Mouse (Mus musculus): ENCODE results near the gene Dqx1. TPM values are rescaled to one million over a fixed set of nuclear protein-coding genes. Genes with fewer than 3 reads are reported as not detected.
A peak's percentile ranks its signal among the peaks of the same experiment; 100 is the strongest.

The Dqx1 gene
- total RNA-seq, 2 experiments from 2014 or later, result 2.0 to 2.9 TPM

DNA sequence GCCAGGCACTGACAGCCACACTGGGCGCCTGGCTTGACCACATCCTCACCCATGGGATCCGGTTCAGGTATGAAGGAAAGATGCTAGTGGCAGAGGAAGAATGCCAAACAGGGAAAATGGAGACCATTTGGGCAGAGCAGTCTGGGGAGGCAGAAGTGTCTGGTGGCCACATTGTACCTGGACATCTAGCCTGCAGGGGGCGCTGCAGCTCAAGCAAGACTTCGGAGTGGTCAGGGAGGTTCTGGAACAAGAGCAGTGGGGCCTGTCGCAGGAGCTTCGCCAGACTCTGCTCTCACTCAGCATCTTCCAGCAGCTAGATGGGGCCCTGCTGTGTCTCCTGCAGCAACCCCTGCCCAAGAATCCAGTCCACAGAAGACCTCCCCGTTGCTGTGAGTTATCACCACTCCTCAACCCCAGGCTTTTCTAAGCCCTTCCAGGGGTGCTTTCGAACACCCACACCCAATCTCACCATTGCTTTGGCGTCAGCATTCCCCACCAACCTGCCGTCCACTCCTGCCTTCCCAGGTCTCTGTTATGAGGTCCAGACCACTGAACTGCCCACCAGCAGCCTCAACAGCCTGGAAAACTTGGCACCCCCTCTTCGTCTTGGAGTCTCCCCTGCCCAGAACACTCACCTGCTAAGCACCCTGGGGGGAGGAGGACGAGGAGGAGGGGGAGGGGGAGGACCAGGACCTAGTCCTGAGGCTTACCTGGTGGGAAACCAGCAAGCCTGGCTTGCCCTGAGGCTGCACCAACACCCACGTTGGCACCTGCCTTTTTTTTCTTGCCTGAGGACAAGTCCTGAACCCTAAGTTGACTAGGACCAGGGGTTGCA is 50.1 kb downstream of the Dqx1 start:
- DNase-seq, result peak; percentile 87 to 89

DNA sequence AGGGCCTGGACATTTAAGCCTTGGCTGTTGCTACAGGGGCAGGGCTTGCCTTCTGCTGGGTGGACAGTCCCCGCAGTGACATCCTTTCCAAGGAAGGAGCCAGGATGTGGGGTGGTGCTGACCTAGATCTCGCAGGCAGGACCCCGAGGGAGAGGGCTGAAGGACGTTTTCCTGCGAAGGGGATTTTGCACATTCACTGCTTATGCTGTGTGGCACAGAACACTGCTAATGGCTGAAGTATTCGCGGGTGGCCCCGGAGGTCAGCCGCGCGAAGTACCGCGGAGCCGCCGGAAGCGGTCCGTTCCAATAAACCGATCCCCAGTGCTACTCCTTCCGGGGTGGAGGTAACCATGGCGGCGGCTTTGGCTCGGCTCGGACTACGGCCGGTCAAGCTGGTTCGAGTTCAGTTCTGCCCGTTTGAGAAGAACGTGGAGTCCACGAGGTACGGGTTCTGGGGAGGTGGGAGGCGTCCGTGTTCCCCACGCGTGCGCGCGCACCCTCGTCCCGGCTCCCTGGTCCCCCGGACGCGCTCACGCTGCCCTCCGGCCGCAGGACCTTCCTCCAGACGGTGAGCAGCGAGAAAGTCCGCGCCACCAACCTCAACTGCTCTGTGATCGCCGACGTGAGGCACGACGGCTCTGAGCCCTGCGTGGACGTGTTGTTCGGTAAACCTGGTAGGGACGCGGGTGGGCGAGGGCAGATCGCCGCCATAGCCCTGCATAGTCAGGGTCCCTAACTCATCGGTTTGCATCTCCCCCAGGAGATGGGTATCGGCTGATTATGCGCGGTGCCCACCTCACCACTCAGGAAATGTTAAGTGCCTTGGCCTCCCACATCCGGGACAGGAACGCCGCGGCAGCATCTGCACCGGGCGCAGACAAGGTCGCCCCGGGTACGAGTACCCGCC is 51.4 kb downstream of the Dqx1 start, which contains the start of gene Mrpl53:
TSS of gene Mrpl53 (plus strand) at position 279 of the 907 bp plus-strand sequence.
- peak; percentile 88 to 90 for DNase-seq

DNA sequence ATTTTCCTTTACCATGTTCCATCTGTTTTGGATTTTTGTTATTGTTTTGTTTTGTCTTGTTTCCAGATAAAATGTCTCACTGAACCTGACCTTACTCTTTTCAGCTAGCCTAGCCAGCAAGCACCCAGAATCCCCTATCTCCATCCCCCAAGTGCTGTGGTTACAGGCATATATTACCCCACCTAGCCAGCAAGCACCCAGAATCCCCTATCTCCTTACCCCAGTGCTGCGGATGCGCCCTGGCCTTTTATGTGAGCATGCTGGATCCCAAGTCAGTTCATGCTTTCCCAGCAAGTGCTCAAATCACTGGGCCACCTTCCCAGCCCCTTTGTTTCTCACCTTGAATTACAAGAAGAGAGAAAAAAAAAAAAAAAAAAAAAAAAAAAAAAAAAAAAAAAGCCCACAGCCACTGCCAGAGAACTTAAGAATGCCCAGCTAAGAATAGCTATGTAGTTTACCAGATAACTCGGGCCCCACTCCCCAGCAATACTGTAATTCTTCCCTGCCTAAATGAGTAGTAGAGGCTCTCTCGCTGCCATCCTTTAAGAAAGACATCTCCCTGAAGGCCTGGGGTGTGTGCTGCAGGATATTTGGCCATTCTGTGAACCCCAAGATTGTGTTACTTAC is 54.0 kb downstream of the Dqx1 start:
- DNase-seq, result no peak

DNA sequence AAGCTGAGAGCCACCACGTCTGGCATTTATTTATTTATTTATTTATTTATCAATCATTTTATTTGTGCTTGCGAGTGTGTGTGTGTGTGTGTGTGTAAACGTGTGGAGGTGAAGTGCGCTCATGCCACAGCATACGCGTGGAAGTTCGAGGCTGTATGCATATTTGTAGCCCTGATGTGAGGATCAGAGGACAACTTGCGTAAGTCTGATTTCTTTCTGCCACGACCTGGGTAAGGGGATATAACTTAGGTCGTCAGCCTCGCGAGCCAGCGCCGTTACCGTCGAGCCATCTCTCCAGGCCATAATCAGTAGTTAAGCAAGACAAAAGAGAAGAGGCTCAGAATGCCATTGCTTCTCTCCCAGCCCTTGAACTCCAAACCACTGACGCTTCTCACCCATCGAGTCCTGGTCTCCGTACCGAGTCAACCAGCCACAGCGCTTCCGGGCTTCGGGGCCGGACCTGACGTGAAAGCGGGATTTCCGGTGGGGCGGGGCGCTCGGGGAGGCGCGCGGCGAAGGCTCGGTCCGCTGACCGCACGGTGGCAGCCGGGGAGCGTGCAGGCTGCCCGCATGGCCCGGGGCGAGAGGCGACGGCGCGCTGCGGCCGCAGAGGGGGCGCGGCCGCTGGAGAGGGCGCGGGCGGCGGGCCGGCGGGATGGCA is 57.5 kb downstream of the Dqx1 start, which contains the start of gene Mogs:
TSS of gene Mogs (plus strand) at position 486 of the 661 bp plus-strand sequence.
- peak; percentile 98 to 99 for DNase-seq

DNA sequence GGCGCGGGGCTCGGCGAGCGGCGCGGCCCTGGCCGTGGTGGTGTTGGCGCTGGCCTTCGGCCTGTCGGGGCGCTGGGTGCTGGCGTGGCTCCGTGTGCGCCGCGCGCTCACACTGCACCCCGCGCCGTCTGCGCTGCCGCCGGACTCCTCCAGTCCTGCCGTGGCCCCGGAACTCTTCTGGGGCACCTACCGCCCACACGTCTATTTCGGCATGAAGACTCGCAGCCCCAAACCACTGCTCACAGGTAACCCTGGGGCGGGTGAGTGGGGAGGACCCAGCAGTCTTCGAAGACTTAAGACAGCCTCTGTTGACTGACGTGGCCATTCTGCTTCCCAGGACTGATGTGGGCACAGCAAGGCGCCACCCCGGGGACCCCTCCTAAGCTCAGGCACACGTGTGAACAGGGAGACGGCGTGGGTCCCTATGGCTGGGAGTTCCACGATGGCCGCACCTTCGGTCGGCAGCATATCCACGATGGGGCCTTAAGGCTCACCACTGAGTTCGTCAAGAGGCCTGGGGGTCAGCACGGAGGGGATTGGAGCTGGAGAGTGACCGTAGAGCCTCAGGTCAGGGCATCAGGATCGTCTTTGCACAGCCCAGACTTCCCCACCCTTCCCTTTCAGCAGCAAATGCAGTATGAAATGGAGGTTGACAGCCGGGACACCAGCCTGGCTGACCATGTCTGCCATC is 58.2 kb downstream of the Dqx1 start:
- peak in 1 of 2 experiments; percentile 23 for DNase-seq

DNA sequence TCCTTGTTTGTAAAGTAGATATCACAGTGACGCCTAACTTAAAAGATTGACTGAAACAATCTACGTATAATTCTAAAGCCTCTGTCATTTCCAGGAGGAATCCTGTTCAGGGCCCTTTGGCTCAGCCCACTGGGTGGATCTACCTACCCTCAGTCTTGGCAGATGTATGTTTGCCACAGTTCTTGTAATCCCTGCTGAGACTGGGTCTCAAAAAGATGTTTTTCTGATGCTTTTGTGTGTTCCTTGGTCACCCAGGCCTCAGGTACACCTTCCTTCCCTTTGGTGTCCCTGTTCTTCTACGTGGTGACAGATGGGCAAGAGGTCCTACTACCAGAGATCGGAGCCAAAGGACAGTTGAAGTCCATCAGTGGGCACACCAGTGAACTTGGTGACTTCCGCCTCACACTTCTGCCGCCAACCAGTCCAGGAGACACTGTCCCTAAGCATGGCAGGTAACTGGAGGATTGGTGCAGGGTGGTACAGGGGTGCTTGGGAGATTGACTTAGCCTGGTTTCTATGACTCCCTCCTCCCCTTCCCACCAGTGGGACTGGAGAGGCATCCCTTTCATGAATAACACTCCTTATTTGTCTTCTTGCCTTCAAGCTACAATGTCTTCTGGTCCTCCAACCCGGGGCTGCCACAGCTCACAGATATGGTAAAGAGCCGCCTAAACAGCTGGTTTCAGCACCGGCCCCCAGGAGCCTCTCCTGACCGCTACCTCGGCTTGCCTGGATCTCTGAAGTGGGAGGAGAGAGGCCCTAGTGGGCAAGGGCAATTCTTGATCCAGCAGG is 58.9 kb downstream of the Dqx1 start:
- DNase-seq, result no peak

Small RNA genes lying within 50 kb of the gene (microRNA-seq; reads per million reads assigned to microRNA genes)
- gene Mir3470a, result not detected
- not detected for gene Mir7040

Other genes starting within 250 kb of the Dqx1 start
- under 1 TPM; 0.66 to 0.69 TPM for gene Sema4f, start 118.1 kb upstream of the Dqx1 start, total RNA-seq (2021)
- under 1 TPM in 1 of 2 experiments, not detected in 1; 0.13 TPM for gene M1ap, start 110.9 kb upstream of the Dqx1 start, total RNA-seq (2021)
- 10 to 100 TPM in 1 of 2 experiments, 1 to 10 TPM in 1; 9.9 to 13.8 TPM for gene Dok1, start 24.4 kb upstream of the Dqx1 start, total RNA-seq (2021)
- 1 to 10 TPM; 3.3 to 3.5 TPM for gene Loxl3, start 23.7 kb upstream of the Dqx1 start, total RNA-seq (2021)
- gene Aup1, start 3.3 kb upstream of the Dqx1 start, total RNA-seq (2021), result 100 to 1,000 TPM; 173 to 185 TPM
- 10 to 100 TPM; 51.8 to 58.4 TPM for gene Htra2, start 2.6 kb upstream of the Dqx1 start, total RNA-seq (2021)
- 1 to 10 TPM; 7.5 to 8.9 TPM for gene Tlx2, start 12.4 kb downstream of the Dqx1 start, total RNA-seq (2021)
- gene Pcgf1, start 20.0 kb downstream of the Dqx1 start, total RNA-seq (2021), result 10 to 100 TPM; 30.9 to 38.9 TPM
- gene Lbx2, start 28.5 kb downstream of the Dqx1 start, total RNA-seq (2021), result 10 to 100 TPM in 1 of 2 experiments, 1 to 10 TPM in 1; 7.9 to 15.5 TPM
- 1 to 10 TPM; 3.6 to 4.1 TPM for gene Ccdc142, start 43.8 kb downstream of the Dqx1 start, total RNA-seq (2021)
- gene Gm42688, start 43.8 kb downstream of the Dqx1 start, total RNA-seq (2021), result 1 to 10 TPM; 5.2 to 5.9 TPM
- 100 to 1,000 TPM; 103 to 109 TPM for gene Mrpl53, start 51.2 kb downstream of the Dqx1 start, total RNA-seq (2021)
- gene Mogs, start 57.7 kb downstream of the Dqx1 start, total RNA-seq (2021), result 10 to 100 TPM; 58.3 to 77.1 TPM
- gene Wbp1, start 63.7 kb downstream of the Dqx1 start, total RNA-seq (2021), result 10 to 100 TPM; 69.8 to 90.1 TPM
- gene Ino80b, start 67.6 kb downstream of the Dqx1 start, total RNA-seq (2021), result 10 to 100 TPM; 22.4 to 25.2 TPM
- 10 to 100 TPM in 1 of 2 experiments, 1 to 10 TPM in 1; 5.1 to 14.0 TPM for gene Rtkn, start 77.6 kb downstream of the Dqx1 start, total RNA-seq (2021)
- gene Wdr54, start 98.6 kb downstream of the Dqx1 start, total RNA-seq (2021), result 1 to 10 TPM; 1.8 to 3.1 TPM
- under 1 TPM; 0.43 to 0.66 TPM for gene 1700003E16Rik, start 98.6 kb downstream of the Dqx1 start, total RNA-seq (2021)
- 100 to 1,000 TPM; 127 to 132 TPM for gene Dctn1, start 108.1 kb downstream of the Dqx1 start, total RNA-seq (2021)
- gene Slc4a5, start 162.0 kb downstream of the Dqx1 start, total RNA-seq (2021), result under 1 TPM; 0.07 to 0.17 TPM